8 mouse cellular contexts compared by ENCODE assay signal in genomic region chr19:47292451-47292951, GRCm38 (mm10).
DNase-seq lines count a peak whose midpoint lies in the region; ATAC-seq and TF ChIP-seq lines count a peak whose summit lies in the region.

No protein-coding gene starts in this region.

- H3K9ac ChIP-seq in forebrain, embryonic 15.5 days (replicated peaks): no peak overlapping the region
- no peak overlapping the region for H3K9ac ChIP-seq in kidney, embryonic 15.5 days

- in situ Hi-C loops in Patski (cut with MboI; ENCODE audit: low pct_unique_long_range_greater_than_20kb): no loop called here

- H3K4me3 ChIP-seq in forebrain, embryonic 10.5 days: no peak overlapping the region
- H3K4me3 ChIP-seq in forebrain, embryonic 15.5 days: no peak overlapping the region
- H3K4me3 ChIP-seq in kidney, embryonic 15.5 days (replicated peaks): no peak overlapping the region

- peak overlapping the region; percentile 77 for H3K27ac ChIP-seq in forebrain, embryonic 10.5 days
- no peak overlapping the region for H3K27ac ChIP-seq in forebrain, embryonic 15.5 days (replicated peaks)
- peak overlapping the region; percentile 81 for H3K27ac ChIP-seq in kidney, embryonic 15.5 days

- POLR2A ChIA-PET in Patski (lab: Charles Lee): no interaction called here

- no peak for ATAC-seq in forebrain, embryonic 15.5 days (replicated peaks)
- peak; percentile 65 for ATAC-seq in Patski
- no peak; the same call in 1 of the 2 replicates for ATAC-seq in kidney, embryonic 15.5 days (replicated peaks; ENCODE audit: low FRiP score)

- CTCF ChIA-PET in Patski (lab: Charles Lee): interaction anchor here (2.4 kb wide), 1 partner anchor 13 kb away, joined by 5 read pairs; no protein-coding TSS in a partner anchor

- H3K27me3 ChIP-seq in forebrain, embryonic 10.5 days (ENCODE audit: poor library complexity, severe bottlenecking): peaks cover 56% of the 10 kb centered on the region
- no peaks in the 10 kb centered on the region for H3K27me3 ChIP-seq in forebrain, embryonic 15.5 days
- H3K27me3 ChIP-seq in Patski: no peaks in the 10 kb centered on the region
- no peaks in the 10 kb centered on the region for H3K27me3 ChIP-seq in kidney, embryonic 15.5 days

- 0 out of 2 replicates have a peak, but pooled peaks cover 5% of the 10 kb centered on the region for H3K36me3 ChIP-seq in forebrain, embryonic 10.5 days (replicated peaks)
- no peaks in the 10 kb centered on the region for H3K36me3 ChIP-seq in forebrain, embryonic 15.5 days
- peaks cover 22% of the 10 kb centered on the region for H3K36me3 ChIP-seq in kidney, embryonic 15.5 days

- no peak for DNase-seq in forebrain, embryonic 10.5 days (ENCODE audit: extremely low spot score, low spot score)
- no peak for DNase-seq in Patski (ENCODE audit: low read depth, low spot score)
- DNase-seq in heart, adult 11 months: peak; percentile 99
- no peak for DNase-seq in spleen, postnatal 14 days (ENCODE audit: low spot score in 2 of 2)
- DNase-seq in spleen, adult 12 weeks (ENCODE audit: low spot score): no peak
- DNase-seq in B cell, adult 2 months: no peak

- WGBS in forebrain, embryonic 10.5 days: 42% methylated on average over 7 of the region's 7 CpGs
- 47% methylated on average over 7 of the region's 7 CpGs for WGBS in forebrain, embryonic 15.5 days
- 43% methylated on average over 7 of the region's 7 CpGs for WGBS in kidney, embryonic 15.5 days

- no peak for TF ChIP-seq CTCF in Patski (IDR thresholded peaks at IDR 0.05)

- H3K4me1 ChIP-seq in forebrain, embryonic 10.5 days: peaks cover 45% of the 10 kb centered on the region
- H3K4me1 ChIP-seq in forebrain, embryonic 15.5 days: peaks cover 5% of the 10 kb centered on the region
- H3K4me1 ChIP-seq in kidney, embryonic 15.5 days: peaks cover 43% of the 10 kb centered on the region

- H3K4me2 ChIP-seq in forebrain, embryonic 15.5 days (replicated peaks): no peak overlapping the region
- no peak overlapping the region for H3K4me2 ChIP-seq in kidney, embryonic 15.5 days

- H3K9me3 ChIP-seq in forebrain, embryonic 10.5 days: no peaks in the 10 kb centered on the region
- no peaks in the 10 kb centered on the region for H3K9me3 ChIP-seq in forebrain, embryonic 15.5 days
- H3K9me3 ChIP-seq in kidney, embryonic 15.5 days (replicated peaks): no peaks in the 10 kb centered on the region
